Mouse (Mus musculus) liver (tissue): ENCODE results near the gene Zscan2.

Source experiments
- DNase-seq: peaks from one replicate; pipeline ENCODE4 v3.0.0-alpha.2; 2020; ENCODE audit warnings: mixed read lengths

The Zscan2 gene

DNA sequence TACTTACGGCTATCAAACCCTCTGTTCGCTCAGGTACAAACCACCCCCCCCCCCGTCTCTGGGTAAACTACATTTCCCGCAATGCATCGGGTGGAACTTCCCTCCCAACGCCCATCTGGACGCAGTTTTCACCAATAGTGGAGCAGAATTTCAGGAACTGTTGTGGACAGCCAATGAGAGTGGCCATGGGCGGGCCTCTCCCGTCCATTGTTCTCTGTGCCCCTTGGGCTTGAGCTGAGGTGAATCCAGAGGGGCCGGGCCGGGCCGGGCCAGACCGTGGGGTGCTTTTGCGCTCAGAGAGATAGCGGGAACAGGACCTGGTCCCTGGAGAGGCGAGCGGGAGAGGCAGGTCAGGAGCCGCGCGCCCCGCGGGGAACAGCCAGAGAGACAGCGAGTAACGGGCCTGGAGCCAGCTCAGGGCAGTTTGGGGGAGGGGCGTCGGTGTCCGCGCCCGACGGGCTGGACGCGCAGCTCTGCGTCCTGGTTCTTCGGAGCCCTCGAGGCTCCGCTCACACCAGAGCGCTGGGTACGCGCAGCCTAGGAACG lies at the start of gene Zscan2:
TSS of gene Zscan2 (plus strand) at position 192 of the 546 bp plus-strand sequence.
- peak; percentile 86 for DNase-seq

GRCm38 (mm10) chr7:80813397-80813796 lies 47.3 kb upstream of the Zscan2 start:
- DNase-seq, result no peak

DNA sequence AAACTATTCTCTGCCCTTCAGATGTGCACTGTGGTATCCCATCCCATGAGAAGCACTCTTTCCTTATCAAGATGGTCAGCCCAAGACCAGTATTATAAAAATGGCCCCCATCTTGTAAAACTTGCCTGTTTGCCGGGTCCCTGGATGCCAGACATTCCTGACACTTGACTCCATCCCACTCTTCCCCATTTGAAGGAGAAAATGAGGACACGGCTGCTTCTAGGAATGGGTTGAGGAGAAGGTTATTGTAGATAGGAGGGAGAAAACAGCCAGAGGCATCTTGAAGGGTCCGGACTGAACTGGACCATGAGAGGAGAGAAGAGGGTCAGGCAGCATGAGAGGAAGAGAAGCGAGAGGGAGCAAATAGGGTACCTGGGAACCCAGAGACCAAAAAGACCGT lies 44.1 kb upstream of the Zscan2 start:
- no peak for DNase-seq

DNA sequence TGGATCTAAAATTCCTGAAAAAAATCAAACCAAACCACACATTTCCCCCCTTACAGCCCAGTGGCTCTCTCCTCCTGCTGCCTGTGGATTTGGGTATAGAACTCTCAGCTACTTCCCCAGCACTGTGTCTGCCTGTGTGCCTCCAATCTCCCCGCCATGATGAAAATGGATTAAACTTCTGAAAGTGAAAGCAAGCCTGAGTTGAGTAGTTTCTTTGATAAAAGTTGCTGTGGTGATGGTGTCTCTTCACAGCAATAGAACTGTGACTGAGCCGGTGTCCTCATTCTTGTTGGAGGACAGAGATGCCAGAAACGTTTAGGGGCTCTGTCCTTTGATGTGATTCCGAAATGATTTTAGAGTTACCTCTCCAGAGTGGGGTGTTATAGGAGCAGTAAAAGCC lies 39.9 kb upstream of the Zscan2 start:
- DNase-seq, result no peak

- DNase-seq, result no peak
Observed at GRCm38 (mm10) chr7:80823267-80823666, 37.5 kb upstream of the Zscan2 start.

- DNase-seq, result peak; percentile 50
Observed at GRCm38 (mm10) chr7:80823875-80824682, 36.6 kb upstream of the Zscan2 start.

GRCm38 (mm10) chr7:80825843-80826403 lies 34.8 kb upstream of the Zscan2 start, which contains the start of gene Iqgap1:
Iqgap1 (minus strand) TSS chr7:80825974.
- no peak for DNase-seq

DNA sequence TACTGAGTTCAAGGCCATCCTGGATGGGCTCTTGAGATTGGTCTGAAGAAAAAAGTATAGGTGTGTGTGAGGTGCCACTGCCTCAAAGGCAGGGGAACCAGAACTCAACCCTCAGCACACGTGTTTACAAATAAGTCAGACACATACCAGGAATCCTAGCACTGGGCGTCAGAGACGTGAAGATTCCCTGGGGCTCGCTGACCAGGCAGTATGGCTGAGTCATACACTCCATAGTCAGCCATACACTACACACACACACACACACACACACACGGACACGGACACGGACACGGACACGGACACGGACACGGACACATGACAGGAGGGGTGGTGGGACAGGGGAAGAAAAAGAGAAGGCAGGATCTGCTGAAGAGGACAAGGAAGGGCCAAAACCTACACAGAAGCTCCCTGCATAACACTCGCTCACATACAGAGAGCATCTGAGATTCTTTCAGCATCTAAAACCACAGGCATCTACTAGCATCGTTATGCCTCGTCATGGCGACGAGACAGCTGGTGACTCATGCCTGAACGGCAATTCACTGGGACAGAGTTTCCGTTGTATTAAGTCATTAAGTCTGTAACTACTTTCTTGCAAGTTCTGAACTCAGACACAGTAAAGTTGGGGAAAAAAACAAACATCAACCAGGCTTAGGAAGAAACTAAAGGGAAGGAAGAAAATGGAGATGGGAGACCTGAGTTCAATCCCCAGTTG lies 32.4 kb upstream of the Zscan2 start:
- no peak for DNase-seq

GRCm38 (mm10) chr7:80830193-80830803 lies 30.4 kb upstream of the Zscan2 start:
- peak; percentile 17 for DNase-seq

DNA sequence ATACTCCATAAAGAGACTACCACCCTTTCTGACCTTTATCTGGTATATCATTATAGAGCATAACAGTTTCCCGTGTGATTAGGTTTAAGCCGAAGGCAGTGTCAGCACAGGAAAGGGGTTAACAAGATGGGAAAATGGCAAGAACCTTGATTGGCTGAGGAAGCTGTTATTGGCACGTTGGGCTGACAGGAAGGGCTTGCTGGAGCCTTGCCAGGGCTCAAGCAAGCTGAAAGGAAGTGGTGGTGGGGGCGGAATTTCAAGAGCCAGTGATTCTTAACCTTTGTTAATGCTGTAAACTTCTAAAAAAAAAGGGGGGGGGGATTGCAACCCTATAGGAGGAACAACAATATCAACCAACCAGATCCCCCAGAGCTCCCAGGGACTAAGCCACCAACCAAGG lies 28.5 kb upstream of the Zscan2 start:
- peak; percentile 36 for DNase-seq

DNA sequence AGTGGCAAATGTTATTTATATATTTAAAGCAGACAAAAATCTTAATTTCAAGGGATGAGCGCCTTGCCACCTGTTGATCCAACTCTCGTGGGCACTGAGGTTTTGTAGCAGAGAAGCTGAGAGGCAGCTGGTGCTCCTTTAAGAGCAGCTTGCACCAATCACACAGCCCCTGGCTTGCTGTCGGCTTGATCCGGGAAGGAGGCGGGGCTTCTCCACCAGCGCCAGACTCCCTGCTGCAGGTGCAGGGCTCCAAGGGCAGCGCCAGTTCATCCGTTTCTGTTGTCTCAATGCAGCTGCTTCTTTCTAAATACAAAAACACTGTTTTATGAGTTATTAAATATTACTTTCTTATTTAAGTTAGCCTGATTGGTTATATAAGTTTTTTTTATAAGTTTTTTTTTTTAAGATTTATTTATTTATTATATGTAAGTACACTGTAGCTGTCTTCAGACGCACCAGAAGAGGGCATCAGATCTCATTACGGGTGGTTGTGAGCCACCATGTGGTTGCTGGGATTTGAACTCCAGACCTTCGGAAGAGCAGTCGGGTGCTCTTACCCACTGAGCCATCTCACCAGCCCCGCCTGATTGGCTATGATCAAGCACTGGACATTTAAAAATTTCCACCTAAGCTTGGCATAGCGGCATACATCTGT lies 27.6 kb upstream of the Zscan2 start:
- DNase-seq, result peak; percentile 79

- DNase-seq, result peak; percentile 37
Observed at GRCm38 (mm10) chr7:80833651-80834532, 26.8 kb upstream of the Zscan2 start.

DNA sequence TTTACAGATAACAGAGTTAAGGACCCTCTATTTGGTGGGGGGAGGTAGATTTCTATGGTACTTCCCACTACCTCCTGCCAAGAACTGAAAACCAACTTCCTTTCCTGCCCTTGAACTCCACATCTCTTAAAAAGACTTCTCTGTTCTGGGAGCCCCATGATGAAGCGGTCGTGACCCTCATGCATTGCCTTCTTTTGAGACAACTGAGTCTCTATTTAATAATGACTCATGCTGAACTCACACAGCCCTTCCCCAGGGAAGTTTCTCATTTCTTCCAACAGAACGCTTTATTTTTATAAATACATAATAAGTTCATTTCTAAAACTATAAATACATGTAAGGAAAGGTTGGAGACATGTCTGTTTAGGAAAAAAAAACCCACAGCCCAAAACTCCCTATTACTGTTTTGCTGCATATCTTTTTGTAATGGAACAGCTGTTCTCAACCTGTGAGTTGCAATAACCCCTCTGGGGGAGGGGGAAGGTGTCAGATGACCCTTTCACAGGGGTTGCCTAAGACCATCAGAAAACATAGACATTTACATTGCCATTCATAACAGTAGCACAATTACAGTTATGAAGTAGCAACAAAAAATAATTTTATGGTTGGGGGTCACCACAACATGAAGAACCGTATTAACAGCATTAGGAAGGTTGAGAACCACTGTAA lies 24.6 kb upstream of the Zscan2 start:
- DNase-seq, result no peak

- no peak for DNase-seq
Observed at GRCm38 (mm10) chr7:80837736-80838135, 23.0 kb upstream of the Zscan2 start.

DNA sequence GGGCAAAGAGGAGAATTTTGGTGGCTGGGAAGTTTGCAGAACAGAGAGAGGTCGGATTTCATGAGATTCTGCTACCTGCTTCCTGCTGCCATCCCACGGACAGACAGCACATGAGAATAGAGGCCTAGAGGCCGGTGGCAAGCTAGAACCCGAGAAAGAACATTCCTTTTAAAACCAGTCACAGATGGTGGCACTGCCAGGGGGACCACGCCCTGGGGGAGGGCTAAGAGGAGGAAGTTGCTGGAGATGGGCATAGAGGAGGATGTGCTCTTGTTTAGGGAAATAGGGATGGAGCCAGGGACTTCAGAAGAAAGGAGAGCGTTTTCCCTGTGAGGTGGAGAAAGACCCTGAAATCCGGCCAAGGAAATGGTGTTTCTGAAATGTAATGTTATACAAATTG lies 22.5 kb upstream of the Zscan2 start:
- no peak for DNase-seq

GRCm38 (mm10) chr7:80839755-80840154 lies 21.0 kb upstream of the Zscan2 start:
- no peak for DNase-seq

DNA sequence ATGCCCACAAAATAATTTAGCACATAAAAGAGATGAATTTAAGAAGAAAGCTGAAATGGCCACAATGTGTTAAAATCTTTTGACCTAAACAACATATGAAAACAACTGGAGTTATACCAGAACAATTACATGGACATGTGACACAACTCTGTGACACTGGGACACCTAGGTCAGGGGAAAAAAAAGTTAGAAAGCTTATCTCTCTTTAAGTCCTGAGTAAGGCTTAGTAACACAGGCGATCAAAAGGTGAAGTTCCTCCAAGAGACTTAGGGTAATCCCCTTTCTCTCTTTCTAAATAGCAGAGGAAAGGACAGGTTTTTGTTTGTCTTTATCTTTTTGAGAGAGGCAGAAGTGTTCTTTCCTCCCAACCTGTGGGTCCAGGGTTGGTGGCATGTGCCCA lies 20.5 kb upstream of the Zscan2 start:
- no peak for DNase-seq

- no peak for DNase-seq
Observed at GRCm38 (mm10) chr7:80840937-80841336, 19.8 kb upstream of the Zscan2 start.

- no peak for DNase-seq
Observed at GRCm38 (mm10) chr7:80842132-80842531, 18.6 kb upstream of the Zscan2 start.

GRCm38 (mm10) chr7:80843176-80843575 lies 17.5 kb upstream of the Zscan2 start:
- DNase-seq, result no peak
